Mouse (Mus musculus) T-helper 17 cell (primary cell): ENCODE measurements around the gene Crim1.

ENCODE experiments used
- in situ Hi-C, 2 experiments: fragments of 300-600 bp; cut with MboI, MseI; formaldehyde crosslinking; loops; 1 replicate in 1 of 2; 2 replicates in 1 of 2; pipeline ENCODE4 v1.15.1; 2025; ENCODE audit warnings: high pct_unique_total_duplicates in 2 of 2

Crim1 gene

GRCm38 (mm10) chr17:78246634-78247383 is 46.8 kb downstream of the Crim1 start:
- in situ Hi-C loops, result no loop called here

DNA sequence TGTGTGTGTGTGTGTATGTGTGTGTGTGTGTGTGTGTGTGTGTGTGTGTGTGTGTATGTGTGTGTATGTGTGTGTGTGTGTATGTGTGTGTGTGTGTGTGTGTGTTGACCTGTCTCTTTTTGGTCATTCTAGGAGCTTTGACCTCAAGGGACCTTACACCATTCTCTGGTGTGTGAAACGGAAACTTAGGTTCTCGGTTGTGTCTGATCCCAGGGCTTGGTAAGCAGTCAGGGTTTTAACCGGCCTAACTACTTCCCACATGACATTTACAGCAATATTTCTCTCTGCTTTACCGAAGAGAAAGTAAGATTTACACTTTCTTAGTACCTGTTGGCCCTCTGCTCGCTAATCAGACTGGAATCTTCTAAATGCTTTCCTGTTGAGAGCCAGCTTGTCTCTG is 48.1 kb downstream of the Crim1 start:
- in situ Hi-C loops, result no loop called here

DNA sequence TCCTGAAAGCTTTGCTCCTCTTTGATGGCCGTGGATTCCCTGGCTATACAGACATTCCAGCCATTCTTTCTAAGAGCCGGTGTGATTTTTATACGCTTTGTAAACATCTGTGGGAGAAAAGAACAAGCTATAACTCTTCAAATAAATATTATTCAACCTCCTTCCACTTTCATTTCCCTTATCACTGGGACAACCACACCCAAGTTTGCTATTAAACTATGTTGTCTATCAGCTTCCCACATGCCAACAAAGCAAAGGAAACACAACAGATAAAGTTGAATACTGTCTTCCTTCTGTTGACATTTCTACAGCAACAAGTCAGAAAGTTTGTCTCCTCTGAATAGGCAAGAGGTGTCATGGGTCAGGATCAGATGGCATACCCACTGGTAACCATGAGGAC is 48.9 kb downstream of the Crim1 start:
- in situ Hi-C loops, result no loop called here

GRCm38 (mm10) chr17:78250149-78250938 is 50.3 kb downstream of the Crim1 start:
- in situ Hi-C loops, result loop anchor here in 1 of 2 experiments (25.0 kb wide), 1 partner anchor 1887 kb away; the partner anchor contains the start of gene Galm

DNA sequence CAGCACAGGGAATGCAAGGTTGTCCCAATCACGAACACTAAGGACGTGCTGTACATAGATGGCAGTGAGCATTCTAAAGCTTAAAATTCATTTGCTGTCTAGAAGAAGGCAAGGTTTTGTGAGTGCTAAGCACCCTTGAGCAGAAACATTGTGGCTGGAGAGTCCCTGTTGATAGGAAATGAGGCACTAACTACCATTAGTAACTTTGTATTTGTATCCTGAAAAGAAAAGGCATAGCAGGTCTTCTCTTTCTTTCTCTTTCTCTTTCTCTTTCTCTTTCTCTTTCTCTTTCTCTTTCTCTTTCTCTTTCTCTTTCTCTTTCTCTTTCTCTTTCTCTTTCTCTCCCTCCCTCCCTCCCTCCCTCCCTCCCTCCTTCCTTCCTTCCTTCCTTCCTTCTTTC is 53.5 kb downstream of the Crim1 start:
- in situ Hi-C loops, result loop anchor here in 1 of 2 experiments (25.0 kb wide), 1 partner anchor 1884 kb away; the partner anchor contains the start of gene Galm

DNA sequence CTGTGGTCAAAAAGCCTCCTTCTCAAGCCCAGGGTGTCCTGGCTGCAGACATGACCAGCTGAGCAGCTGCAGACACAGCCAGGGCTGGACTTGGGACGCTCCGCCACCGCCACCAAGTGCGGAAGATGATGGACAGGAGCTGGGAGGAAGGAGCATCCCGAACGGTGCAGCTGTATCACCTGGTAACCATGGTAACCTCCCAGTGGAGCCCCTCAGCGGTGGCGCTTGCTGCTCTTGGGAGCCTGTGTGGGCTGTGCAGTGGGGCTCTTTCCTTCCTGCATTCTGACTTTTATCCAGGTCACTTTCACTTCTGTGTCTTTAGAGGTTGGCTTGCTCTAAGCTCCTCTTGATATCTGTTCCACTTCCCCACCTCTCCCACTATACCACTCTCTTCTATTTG is 54.2 kb downstream of the Crim1 start:
- in situ Hi-C loops, result loop anchor here in 1 of 2 experiments (25.0 kb wide), 1 partner anchor 1883 kb away; the partner anchor contains the start of gene Galm

- in situ Hi-C loops, result loop anchor here in 1 of 2 experiments (25.0 kb wide), 1 partner anchor 1882 kb away; the partner anchor contains the start of gene Galm
These were observed 55.7 kb downstream of the Crim1 start for GRCm38 (mm10) chr17:78255711-78256110.

GRCm38 (mm10) chr17:78256534-78256933 is 56.5 kb downstream of the Crim1 start:
- in situ Hi-C loops, result loop anchor here in 1 of 2 experiments (25.0 kb wide), 1 partner anchor 1881 kb away; the partner anchor contains the start of gene Galm

DNA sequence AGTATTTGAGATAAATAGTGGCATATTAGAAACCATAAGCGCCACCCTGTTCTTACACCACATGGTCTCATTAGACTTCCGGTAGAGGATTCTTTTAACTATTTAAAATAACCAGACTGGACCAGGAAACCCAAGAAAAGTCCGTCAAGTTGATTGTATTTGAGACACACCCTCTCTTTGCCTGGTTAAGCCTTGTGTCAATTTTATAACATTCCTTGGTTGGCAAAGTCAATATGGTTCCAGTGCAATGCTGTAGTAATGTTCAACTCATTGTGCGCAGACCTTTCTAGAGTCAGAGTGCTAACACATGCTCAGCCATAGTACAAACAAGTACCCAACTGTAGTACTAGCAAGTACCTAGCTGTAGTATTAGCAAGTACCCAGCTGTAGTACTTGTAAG is 61.6 kb downstream of the Crim1 start:
- in situ Hi-C loops, result loop anchor here in 1 of 2 experiments (25.0 kb wide), 1 partner anchor 1876 kb away; the partner anchor contains the start of gene Galm

DNA sequence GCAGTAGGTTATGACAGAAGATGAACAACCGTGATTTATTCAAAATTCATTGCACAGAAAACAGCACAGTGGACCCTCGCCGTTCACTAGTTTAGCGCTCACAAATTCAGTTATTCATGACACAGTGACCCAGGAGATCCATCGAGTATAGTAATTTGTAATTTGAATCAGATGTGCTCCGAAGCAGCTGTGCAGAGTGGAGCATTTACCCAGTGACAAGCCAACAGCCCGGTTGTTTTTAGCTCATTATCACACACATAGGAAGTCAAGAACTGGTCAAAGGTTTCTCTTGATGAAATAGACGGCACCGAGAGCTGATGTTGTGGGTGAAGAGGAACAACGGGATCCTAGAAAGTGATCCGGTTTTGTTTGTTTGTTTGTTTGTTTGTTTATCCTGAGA is 64.1 kb downstream of the Crim1 start:
- in situ Hi-C loops, result loop anchor here in 1 of 2 experiments (25.0 kb wide), 1 partner anchor 1873 kb away; the partner anchor contains the start of gene Galm

- in situ Hi-C loops, result loop anchor here in 1 of 2 experiments (25.0 kb wide), 1 partner anchor 1872 kb away; the partner anchor contains the start of gene Galm
These were observed 65.1 kb downstream of the Crim1 start for GRCm38 (mm10) chr17:78265135-78265534.

DNA sequence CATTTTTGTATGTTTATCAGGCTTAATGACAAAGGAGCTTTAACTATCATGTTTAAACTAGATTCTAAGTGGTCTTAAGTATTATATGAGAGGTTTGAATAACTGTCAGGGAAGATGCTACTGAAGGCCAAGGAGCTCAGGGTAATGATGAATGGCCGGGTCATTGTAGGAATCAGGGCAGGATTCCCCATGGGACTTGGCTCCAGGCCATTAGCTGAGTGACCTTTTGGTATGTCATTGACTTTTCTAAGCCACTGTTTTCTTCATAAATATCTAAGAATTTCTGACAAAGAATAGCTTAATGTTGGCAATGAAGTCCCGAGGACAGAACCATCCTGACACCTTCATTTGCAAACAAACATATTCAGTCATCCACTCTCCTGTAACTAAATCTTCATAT is 66.2 kb downstream of the Crim1 start:
- in situ Hi-C loops, result loop anchor here in 1 of 2 experiments (25.0 kb wide), 1 partner anchor 1871 kb away; the partner anchor contains the start of gene Galm

DNA sequence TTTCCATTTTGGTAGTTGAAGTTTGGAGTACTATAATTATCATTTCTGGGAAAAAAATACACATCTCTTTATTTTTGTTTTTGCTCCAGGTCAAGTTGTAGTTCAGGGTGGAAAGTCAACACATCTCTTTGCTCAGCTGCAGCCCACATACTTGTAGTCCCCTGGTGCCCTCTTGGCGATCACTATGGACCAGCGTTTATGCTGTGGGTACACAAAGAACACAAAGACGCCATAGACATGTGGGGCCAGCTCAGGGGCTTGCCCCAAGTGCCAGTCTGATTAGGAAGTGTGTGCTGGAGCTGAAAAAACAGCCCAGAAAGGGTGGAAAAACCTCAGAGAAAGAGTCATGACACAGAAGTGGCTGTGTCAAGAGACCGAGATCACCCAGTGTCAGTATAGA is 68.5 kb downstream of the Crim1 start:
- in situ Hi-C loops, result loop anchor here in 1 of 2 experiments (25.0 kb wide), 1 partner anchor 1869 kb away; the partner anchor contains the start of gene Galm

DNA sequence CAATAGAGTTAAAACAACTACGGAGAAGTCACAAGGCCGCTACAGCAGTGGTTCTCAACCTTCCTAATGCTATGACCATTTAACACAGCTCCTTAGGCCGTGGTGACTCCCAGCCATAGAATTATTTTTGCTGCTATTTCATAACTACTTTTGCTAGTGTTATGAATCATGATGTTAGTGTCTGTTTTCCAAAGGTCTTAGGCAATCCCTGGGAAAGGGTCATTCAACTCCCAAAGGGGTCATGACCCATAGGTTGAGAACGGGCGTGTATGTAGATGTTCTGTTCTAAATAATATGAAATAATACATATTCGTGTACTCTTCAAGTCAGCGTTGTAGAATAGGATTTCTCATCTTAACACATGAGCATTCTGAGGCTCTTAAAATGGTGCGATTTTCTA is 69.3 kb downstream of the Crim1 start:
- in situ Hi-C loops, result loop anchor here in 1 of 2 experiments (25.0 kb wide), 1 partner anchor 1868 kb away; the partner anchor contains the start of gene Galm

DNA sequence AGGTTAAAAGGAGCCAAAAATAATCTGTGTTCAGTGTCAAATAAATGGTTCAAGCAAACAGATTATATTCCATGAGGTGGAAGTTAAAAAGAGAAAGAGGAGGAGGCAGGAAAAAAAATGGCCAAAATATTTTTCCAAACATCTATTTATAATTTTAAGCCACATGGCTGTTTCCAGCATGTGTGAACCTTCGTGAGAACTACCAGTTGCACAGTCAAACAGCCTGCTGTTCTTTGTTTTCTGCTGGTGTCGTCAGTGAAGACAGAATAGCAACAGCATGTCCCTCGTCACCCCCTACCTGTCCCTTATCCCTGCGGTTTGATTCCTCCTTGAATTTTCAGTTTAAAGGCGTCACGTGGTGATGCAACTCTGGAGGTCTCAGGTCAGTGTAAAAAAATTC is 70.0 kb downstream of the Crim1 start:
- in situ Hi-C loops, result loop anchor here in 1 of 2 experiments (25.0 kb wide), 1 partner anchor 1867 kb away; the partner anchor contains the start of gene Galm

GRCm38 (mm10) chr17:78271731-78272130 is 71.7 kb downstream of the Crim1 start:
- in situ Hi-C loops, result loop anchor here in 1 of 2 experiments (25.0 kb wide), 1 partner anchor 1866 kb away; the partner anchor contains the start of gene Galm

GRCm38 (mm10) chr17:78272142-78272541 is 72.1 kb downstream of the Crim1 start:
- in situ Hi-C loops, result loop anchor here in 1 of 2 experiments (25.0 kb wide), 1 partner anchor 1865 kb away; the partner anchor contains the start of gene Galm

- in situ Hi-C loops, result loop anchor here in 1 of 2 experiments (25.0 kb wide), 1 partner anchor 1864 kb away; the partner anchor contains the start of gene Galm
These were observed 72.8 kb downstream of the Crim1 start for GRCm38 (mm10) chr17:78272713-78273483.

GRCm38 (mm10) chr17:78273875-78274274 is 73.8 kb downstream of the Crim1 start:
- in situ Hi-C loops, result loop anchor here in 1 of 2 experiments (25.0 kb wide), 1 partner anchor 1863 kb away; the partner anchor contains the start of gene Galm
